Mouse (Mus musculus): ENCODE measurements around the gene Gm20390.

DNA sequence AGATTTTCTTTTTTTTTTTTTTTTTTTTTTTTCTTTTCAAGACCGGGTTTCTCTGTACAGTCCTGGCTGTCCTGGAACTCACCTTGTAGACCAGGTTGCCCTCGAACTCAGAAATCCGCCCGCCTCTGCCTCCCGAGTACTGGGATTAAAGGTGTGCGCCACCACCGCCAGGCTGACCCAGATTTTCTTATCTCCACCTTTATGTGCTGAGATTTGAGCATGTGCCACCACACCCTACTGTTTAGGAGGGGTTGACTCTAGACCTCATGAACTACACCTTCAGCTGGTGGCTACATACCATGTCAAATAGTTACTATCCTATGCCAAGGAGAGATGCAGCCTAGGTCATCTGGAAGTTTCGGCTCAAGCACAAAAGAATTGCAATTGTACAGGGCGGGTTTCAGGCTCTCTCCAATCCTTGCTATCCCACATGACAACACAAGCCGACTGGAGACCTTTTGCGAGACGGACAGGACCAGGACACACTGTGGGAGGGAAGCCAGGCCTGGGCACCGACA is 13.3 kb downstream of the Gm20390 start:
- TF ChIP-seq GATA1 (IDR thresholded peaks at IDR 0.05; ENCODE audit: borderline replicate concordance, low read length) (no peak), FLI1 (IDR thresholded peaks at IDR 0.05; ENCODE audit: low read length) (no peak)

Data from megakaryocyte, embryonic 14.5 days (primary cell).